Mouse (Mus musculus) layer of hippocampus, adult 2 months (tissue): ENCODE data around the gene Klf9. TPM values are rescaled to one million over a fixed set of nuclear protein-coding genes. Genes with fewer than 3 reads are reported as not detected.
A peak's percentile ranks its signal among the peaks of the same experiment; 100 is the strongest.
"Not testable (repeated sequence)": the region's sequence is repeated elsewhere in the genome, so short reads cannot be mapped to it uniquely, and the experiment has no call there.

Experiments used
- DNase-seq, 2 experiments: peaks; one replicate each; pipeline ENCODE4 v3.0.0; 2022; ENCODE audit warnings: low spot score in 2 of 2
- H3K27ac ChIP-seq: fragments of 200-600 bp; 2 replicates; pipeline ENCODE4 v1.8.1; 2022
- H3K4me3 ChIP-seq: fragments of 200-600 bp; 2 replicates; pipeline ENCODE4 v1.8.1; 2022; ENCODE audit warnings: mild to moderate bottlenecking
- CTCF ChIP-seq: fragments of 200-600 bp; conservative IDR thresholded peaks from 2 replicates; pipeline ENCODE4 v1.8.1; 2022; ENCODE audit warnings: antibody characterized with exemption, mild to moderate bottlenecking, moderate library complexity
- total RNA-seq, 2 experiments: library from RNA; stranded (reverse); gene quantifications; 2 replicates each; pipeline ENCODE4 v1.2.3; 2021

Gene Klf9
- total RNA-seq, 2 experiments from 2014 or later: 176 to 178 TPM

DNA sequence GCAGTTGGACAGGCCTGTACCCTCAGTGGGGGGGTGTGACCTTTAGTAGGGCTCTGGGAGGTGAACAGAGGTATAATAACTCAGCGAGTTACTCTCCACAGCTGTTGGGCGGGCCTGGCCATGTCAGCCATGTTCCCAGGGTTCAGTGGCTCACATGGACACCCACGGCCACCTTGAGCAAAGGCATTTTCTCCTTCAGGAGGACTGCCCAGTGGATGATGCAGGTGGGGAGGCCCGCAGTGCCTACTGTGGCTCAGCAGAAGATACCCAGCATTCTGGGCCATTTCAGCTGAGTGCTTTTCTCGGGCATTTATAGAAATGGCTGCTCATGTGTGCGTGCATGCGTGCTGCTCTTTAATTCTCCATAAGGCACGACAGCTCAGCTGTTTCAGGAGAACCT, 2.5 kb downstream of the Klf9 start:
- no peak for TF ChIP-seq CTCF
- peak overlapping the region; percentile 100 for H3K27ac ChIP-seq
- peak overlapping the region; percentile 96 for H3K4me3 ChIP-seq
- DNase-seq: no peak

GRCm38 (mm10) chr19:23144031-23144430, 3.0 kb downstream of the Klf9 start:
- Histone ChIP-seq H3K27ac (peak overlapping the region; percentile 100), H3K4me3 (peak overlapping the region; percentile 96)
- no peak for DNase-seq
- no peak for TF ChIP-seq CTCF

- TF ChIP-seq CTCF: no peak
- DNase-seq: no peak
- Histone ChIP-seq H3K27ac (peak overlapping the region; percentile 100), H3K4me3 (peak overlapping the region; percentile 96)
Observed at GRCm38 (mm10) chr19:23145146-23145545, 4.1 kb downstream of the Klf9 start.

DNA sequence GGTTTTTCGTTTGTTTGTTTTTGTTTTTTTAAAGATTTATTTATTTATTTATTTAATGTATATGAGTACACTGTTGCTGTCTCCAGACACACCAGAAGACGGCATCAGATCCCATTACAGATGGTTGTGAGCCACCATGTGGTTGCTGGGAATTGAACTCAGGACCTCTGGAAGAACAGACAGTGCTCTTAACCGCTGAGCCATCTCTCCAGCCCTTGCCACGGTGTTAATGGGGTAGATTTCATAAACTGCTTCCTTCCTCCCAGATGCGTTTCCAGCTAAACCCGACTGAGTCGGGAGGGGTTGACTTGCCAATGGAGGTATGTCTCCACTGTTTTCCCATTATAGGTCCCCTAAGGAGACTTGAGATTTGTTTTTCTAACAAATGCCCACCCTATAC, 4.5 kb downstream of the Klf9 start:
- peak overlapping the region; percentile 100 for H3K27ac ChIP-seq

GRCm38 (mm10) chr19:23146409-23146861, 5.4 kb downstream of the Klf9 start:
- no peak for TF ChIP-seq CTCF
- Histone ChIP-seq H3K4me3 (peak overlapping the region; percentile 96), H3K27ac (peak overlapping the region; percentile 100)
- DNase-seq: peak; percentile 74 to 90

More for the DNA sequence above, 4.5 kb downstream of the Klf9 start:
- peak; percentile 8; the same call in 1 of the 2 replicates for TF ChIP-seq CTCF
- DNase-seq: not testable (repeated sequence)
- H3K4me3 ChIP-seq: peak overlapping the region; percentile 96

GRCm38 (mm10) chr19:23147026-23147966, 6.3 kb downstream of the Klf9 start:
- peak overlapping the region; percentile 96 for H3K4me3 ChIP-seq
- no peak for TF ChIP-seq CTCF
- peak overlapping the region; percentile 100 for H3K27ac ChIP-seq
- DNase-seq: no peak

- no peak for TF ChIP-seq CTCF
- H3K27ac ChIP-seq: peak overlapping the region; percentile 100
- no peak for DNase-seq
- H3K4me3 ChIP-seq: peak overlapping the region; percentile 8; the same call in 1 of the 2 replicates
Observed at GRCm38 (mm10) chr19:23149465-23150410, 8.7 kb downstream of the Klf9 start.

DNA sequence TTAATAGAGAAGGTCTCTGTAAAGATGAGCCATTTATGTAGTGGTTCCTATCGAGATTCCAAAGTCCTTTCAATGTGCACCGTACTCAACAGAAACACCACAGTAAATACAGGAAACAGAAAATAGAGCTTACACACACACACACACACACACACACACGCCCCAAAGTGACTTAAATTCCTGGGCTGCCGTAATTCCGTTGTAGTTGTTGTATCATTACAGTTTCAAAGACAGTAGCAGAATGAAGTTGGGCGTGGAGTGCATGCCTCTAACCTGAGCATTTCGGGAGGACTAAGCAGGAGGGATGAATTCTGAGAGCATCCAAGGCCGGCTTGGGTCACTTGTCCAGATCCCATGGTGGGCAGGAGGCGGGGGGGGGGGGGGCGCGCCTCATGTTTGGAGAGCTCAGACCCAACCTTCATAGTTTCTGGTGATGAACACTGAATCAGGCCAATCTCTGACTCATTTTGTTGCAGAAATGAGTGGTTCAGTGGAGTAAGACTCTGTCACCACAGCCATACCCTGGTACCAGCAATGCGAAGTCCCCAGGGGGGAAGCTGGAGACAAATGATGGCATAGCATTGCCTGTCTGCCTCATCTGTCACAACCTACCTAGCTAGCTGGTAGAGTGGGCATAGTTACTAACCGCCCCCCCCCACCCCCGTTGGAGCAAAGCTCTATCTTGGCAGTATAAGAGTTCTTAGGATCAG, 9.7 kb downstream of the Klf9 start:
- peak overlapping the region; percentile 100 for H3K27ac ChIP-seq
- peak overlapping the region; percentile 8; the same call in 1 of the 2 replicates for H3K4me3 ChIP-seq
- DNase-seq: no peak
- no peak for TF ChIP-seq CTCF

GRCm38 (mm10) chr19:23151651-23152070, 10.6 kb downstream of the Klf9 start:
- peak; percentile 67 for TF ChIP-seq CTCF

DNA sequence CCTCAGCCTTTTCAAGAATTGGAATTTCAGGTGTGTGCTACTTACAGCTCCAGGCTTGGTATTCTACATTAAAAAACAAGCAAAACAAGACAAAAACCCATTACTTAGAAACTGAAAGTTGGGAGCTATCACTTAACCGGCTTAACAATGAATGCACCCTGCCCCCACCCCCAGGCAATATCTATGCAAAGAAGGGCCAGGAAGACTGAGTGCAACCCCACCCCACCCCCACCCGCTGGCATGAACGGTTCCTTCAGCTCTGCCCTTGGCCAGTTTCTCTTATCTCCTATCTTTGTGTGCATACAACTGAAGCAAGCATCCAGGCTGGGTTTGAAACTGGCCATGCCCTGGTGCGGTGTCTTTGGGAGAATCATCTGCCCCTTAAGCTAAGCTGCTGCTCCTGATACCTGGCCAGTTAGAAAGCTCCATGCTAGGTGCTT, 11.2 kb downstream of the Klf9 start:
- Histone ChIP-seq H3K27ac (peak overlapping the region; percentile 100), H3K4me3 (peak overlapping the region; percentile 22; the same call in 1 of the 2 replicates)
- no peak for TF ChIP-seq CTCF
- no peak for DNase-seq

More at GRCm38 (mm10) chr19:23151651-23152070, 10.6 kb downstream of the Klf9 start:
- H3K27ac ChIP-seq: peak overlapping the region; percentile 100
- no peak for DNase-seq
- no peak overlapping the region; the same call in 1 of the 2 replicates for H3K4me3 ChIP-seq

- peak overlapping the region; percentile 100 for H3K27ac ChIP-seq
- no peak for DNase-seq
- no peak; the same call in 1 of the 2 replicates for TF ChIP-seq CTCF
- peak overlapping the region; percentile 22; the same call in 1 of the 2 replicates for H3K4me3 ChIP-seq
Observed at GRCm38 (mm10) chr19:23152771-23153605, 12.0 kb downstream of the Klf9 start.
